Mouse (Mus musculus) heart, adult 2 months (tissue): ENCODE results near the gene Ptprd.

Experiments
- CTCF ChIP-seq: fragments of 200-600 bp; IDR thresholded peaks from 2 replicates; pipeline ENCODE4 v1.8.1; 2022; ENCODE audit warnings: antibody characterized with exemption, mild to moderate bottlenecking, moderate library complexity
- EP300 ChIP-seq: fragments of 200-500 bp; IDR thresholded peaks from 2 replicates; pipeline ENCODE4 v1.6.1; 2011; ENCODE audit warnings: low read depth, low read length, control low read depth; ENCODE audit not compliant: insufficient read depth

GRCm38 (mm10) chr4:76996172-76996571 is 1215.6 kb downstream of the Ptprd start:
- TF ChIP-seq CTCF: no peak
- no peak for TF ChIP-seq EP300
